Mouse (Mus musculus) bone marrow, adult 2 months (tissue): ENCODE measurements around the gene Rnasek. TPM values are rescaled to one million over a fixed set of nuclear protein-coding genes. Genes with fewer than 3 reads are reported as not detected.

Experiments used
- H3K27ac ChIP-seq: fragments of 200-500 bp; 2 replicates; pipeline ENCODE4 v1.5.1; 2012; ENCODE audit warnings: low read depth, mild to moderate bottlenecking, control low read depth, inconsistent platforms, low read length; ENCODE audit not compliant: control insufficient read depth, poor library complexity, insufficient read depth
- H3K4me1 ChIP-seq: fragments of 200-500 bp; 2 replicates; pipeline ENCODE4 v1.6.1; 2011; ENCODE audit warnings: low read length; ENCODE audit not compliant: control insufficient read depth, insufficient read depth
- H3K4me3 ChIP-seq: fragments of 200-500 bp; replicated peaks from 2 replicates; pipeline ENCODE3; 2011; ENCODE audit warnings: mild to moderate bottlenecking, low read depth, low read length, control low read depth; ENCODE audit not compliant: control insufficient read depth
- CTCF ChIP-seq: fragments of 200-500 bp; IDR thresholded peaks from 2 replicates; pipeline ENCODE4 v1.5.1; 2011; ENCODE audit warnings: low read length, control low read depth; ENCODE audit not compliant: control insufficient read depth, insufficient read depth
- POLR2A ChIP-seq: fragments of 200-500 bp; IDR thresholded peaks from 2 replicates; pipeline ENCODE4 v1.6.1; 2011; ENCODE audit warnings: low read depth, mild to moderate bottlenecking, control low read depth, low read length, borderline replicate concordance; ENCODE audit not compliant: control insufficient read depth
- WGBS: fragments of 180-500 bp; shearing (Covaris S2); methylation state at CpG from one replicate; pipeline ENCODE4 v1.1.7; 2018; 5-methylcytosine and 5-hydroxymethylcytosine counted together
- polyA plus RNA-seq: library from polyadenylated mRNA; stranded (reverse); fragments of >200 nt; gene quantifications from 2 replicates; pipeline ENCODE4 v1.2.4, GENCODE M21; 2011; ENCODE audit warnings: low replicate concordance; ENCODE audit not compliant: missing spikeins, insufficient read depth, insufficient read length

Rnasek gene
- polyA plus RNA-seq, 1 experiment, result 167 TPM

GRCm38 (mm10) chr11:70271641-70272040 is 32.0 kb upstream of the Rnasek start:
- WGBS, result 78% methylated on average over 7 of the region's 7 CpGs
- H3K27ac ChIP-seq, result no peak overlapping the region
- H3K4me1 ChIP-seq, result no peaks in the 10 kb centered on the region
- H3K4me3 ChIP-seq, result no peak overlapping the region
- no peak for TF ChIP-seq POLR2A
- TF ChIP-seq CTCF, result no peak

GRCm38 (mm10) chr11:70266405-70266804 is 26.8 kb upstream of the Rnasek start:
- Histone ChIP-seq H3K27ac (no peak overlapping the region), H3K4me3 (no peak overlapping the region), H3K4me1 (no peaks in the 10 kb centered on the region)
- WGBS, result 67% methylated on average over 1 of the region's 1 CpGs
- TF ChIP-seq POLR2A (no peak), CTCF (no peak)

- Histone ChIP-seq H3K27ac (no peak overlapping the region), H3K4me1 (no peaks in the 10 kb centered on the region), H3K4me3 (no peak overlapping the region)
- TF ChIP-seq POLR2A (no peak), CTCF (no peak)
- 77% methylated on average over 4 of the region's 4 CpGs for WGBS
Observed at GRCm38 (mm10) chr11:70265819-70266218, 26.2 kb upstream of the Rnasek start.

GRCm38 (mm10) chr11:70265252-70265651 is 25.6 kb upstream of the Rnasek start:
- TF ChIP-seq POLR2A, result no peak
- TF ChIP-seq CTCF, result no peak
- Histone ChIP-seq H3K4me1 (no peaks in the 10 kb centered on the region), H3K4me3 (no peak overlapping the region), H3K27ac (no peak overlapping the region)
- WGBS, result 29% methylated on average over 3 of the region's 3 CpGs

GRCm38 (mm10) chr11:70259035-70259434 is 19.4 kb upstream of the Rnasek start:
- TF ChIP-seq POLR2A (no peak), CTCF (no peak)
- no peak overlapping the region for H3K27ac ChIP-seq
- no peaks in the 10 kb centered on the region for H3K4me1 ChIP-seq
- WGBS, result 86% methylated on average over 4 of the region's 4 CpGs
- H3K4me3 ChIP-seq, result no peak overlapping the region

- whole genome bisulfite sequencing, result 14% methylated on average over 25 of the region's 25 CpGs
- no peak within 1 kb of the TSS for H3K4me3 ChIP-seq
- TF ChIP-seq CTCF (peak; percentile 31), POLR2A (no peak)
- H3K4me1 ChIP-seq, result no peaks in the 10 kb centered on the region
- H3K27ac ChIP-seq, result no peak within 1 kb of the TSS
Observed at GRCm38 (mm10) chr11:70254931-70255531, 15.4 kb upstream of the Rnasek start, which contains the start of gene Alox12. Gene Alox12, minus strand, starts transcription at chr11:70255353.

- no peaks in the 10 kb centered on the region for H3K4me1 ChIP-seq
- H3K4me3 ChIP-seq, result no peak overlapping the region
- WGBS, result 3% methylated on average over 18 of the region's 18 CpGs
- TF ChIP-seq CTCF, result no peak
- TF ChIP-seq POLR2A, result no peak
- H3K27ac ChIP-seq, result no peak overlapping the region
Observed at GRCm38 (mm10) chr11:70254337-70254736, 14.7 kb upstream of the Rnasek start.

- Histone ChIP-seq H3K4me1 (no peaks in the 10 kb centered on the region), H3K27ac (no peak overlapping the region), H3K4me3 (no peak overlapping the region)
- 79% methylated on average over 8 of the region's 8 CpGs for WGBS
- no peak for TF ChIP-seq POLR2A
Observed at GRCm38 (mm10) chr11:70251853-70252252, 12.2 kb upstream of the Rnasek start.

GRCm38 (mm10) chr11:70250150-70250549 is 10.5 kb upstream of the Rnasek start:
- TF ChIP-seq CTCF, result no peak
- TF ChIP-seq POLR2A, result no peak
- H3K27ac ChIP-seq, result no peak overlapping the region
- H3K4me3 ChIP-seq, result no peak overlapping the region
- WGBS, result 14% methylated on average over 11 of the region's 11 CpGs
- no peaks in the 10 kb centered on the region for H3K4me1 ChIP-seq

- Histone ChIP-seq H3K4me1 (no peaks in the 10 kb centered on the region), H3K27ac (no peak overlapping the region), H3K4me3 (no peak overlapping the region)
- TF ChIP-seq CTCF (peak; percentile 35; the same call in 1 of the 2 replicates), POLR2A (no peak)
- 47% methylated on average over 9 of the region's 9 CpGs for WGBS
Observed at GRCm38 (mm10) chr11:70247136-70247845, 7.6 kb upstream of the Rnasek start.
